Mouse (Mus musculus) heart, adult 2 months (tissue): Measurements from ENCODE around the gene Pakap.

Experiments
- CTCF ChIP-seq: fragments of 200-600 bp; IDR thresholded peaks from 2 replicates; pipeline ENCODE4 v1.8.1; 2022; ENCODE audit warnings: antibody characterized with exemption, mild to moderate bottlenecking, moderate library complexity
- EP300 ChIP-seq: fragments of 200-500 bp; IDR thresholded peaks from 2 replicates; pipeline ENCODE4 v1.6.1; 2011; ENCODE audit warnings: low read depth, low read length, control low read depth; ENCODE audit not compliant: insufficient read depth

DNA sequence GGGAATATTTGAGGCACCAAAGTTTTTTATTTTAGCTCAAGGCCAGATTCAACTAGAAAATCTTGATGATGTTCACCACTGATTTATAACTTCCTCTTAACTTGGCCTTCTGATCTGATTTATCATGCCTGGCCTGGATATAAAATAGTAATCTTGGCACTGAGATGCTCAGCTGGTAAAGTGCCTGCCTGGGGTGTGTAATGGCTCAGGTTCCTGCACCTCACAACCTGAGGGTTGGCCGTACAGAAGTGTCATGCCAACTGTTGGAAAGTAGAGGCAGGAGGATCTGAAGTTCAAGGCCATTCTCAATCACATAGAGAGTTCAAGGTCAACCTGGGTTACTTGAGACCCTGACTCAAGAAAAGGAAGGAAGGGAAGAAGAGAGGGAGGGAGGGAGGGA, 57.3 kb downstream of the Pakap start:
- no peak for TF ChIP-seq CTCF
- TF ChIP-seq EP300, result no peak
